Mouse (Mus musculus) forebrain, embryonic 11.5 days (tissue): ENCODE results near the gene Sqor. TPM values are rescaled to one million over a fixed set of nuclear protein-coding genes. Genes with fewer than 3 reads are reported as not detected.
A peak's percentile ranks its signal among the peaks of the same experiment; 100 is the strongest.

ENCODE experiments used
- ATAC-seq: fragments of 200-750 bp; cut with Nextera tagmentation; replicated peaks from 2 replicates; pipeline ENCODE4 v1.8.0; 2017; ENCODE audit warnings: moderate TSS enrichment; ENCODE audit not compliant: low FRiP score
- DNase-seq: peaks from one replicate; pipeline ENCODE4 v3.0.0-alpha.2; 2017; ENCODE audit warnings: low spot score
- H3K27ac ChIP-seq: fragments of 300-500 bp; sonication (generic); 2 replicates; pipeline ENCODE4 v1.5.1; 2014; ENCODE audit warnings: low read depth, low read length
- H3K27me3 ChIP-seq: fragments of 300-500 bp; sonication (generic); 2 replicates; pipeline ENCODE4 v1.6.1; 2014; ENCODE audit warnings: mild to moderate bottlenecking, low read length, mixed read lengths; ENCODE audit not compliant: control insufficient read depth, insufficient read depth
- H3K36me3 ChIP-seq: fragments of 300-500 bp; sonication (generic); 2 replicates; pipeline ENCODE4 v1.6.1; 2014; ENCODE audit warnings: mild to moderate bottlenecking, low read length, moderate library complexity, mixed read lengths; ENCODE audit not compliant: control insufficient read depth, insufficient read depth
- H3K4me1 ChIP-seq: fragments of 300-500 bp; sonication (generic); replicated peaks from 2 replicates; pipeline ENCODE4 v1.6.1; 2014; ENCODE audit warnings: low read length, mixed read lengths; ENCODE audit not compliant: control insufficient read depth, insufficient read depth
- H3K4me2 ChIP-seq: fragments of 300-500 bp; sonication (generic); 2 replicates; pipeline ENCODE4 v1.6.1; 2014; ENCODE audit warnings: low read depth, mild to moderate bottlenecking, low read length, moderate library complexity, mixed read lengths; ENCODE audit not compliant: severe bottlenecking
- H3K4me3 ChIP-seq: fragments of 300-500 bp; sonication (generic); 2 replicates; pipeline ENCODE4 v1.5.1; 2014; ENCODE audit warnings: low read depth, low read length
- H3K9ac ChIP-seq: fragments of 300-500 bp; sonication (generic); 2 replicates; pipeline ENCODE4 v1.6.1; 2014; ENCODE audit warnings: low read length
- H3K9me3 ChIP-seq: fragments of 300-500 bp; sonication (generic); 2 replicates; pipeline ENCODE4 v1.6.1; 2016; ENCODE audit warnings: low read length, mixed read lengths; ENCODE audit not compliant: control insufficient read depth
- WGBS: fragments of 180-500 bp; shearing (Covaris S2); extraction: QIAGEN DNeasy Blood & Tissue Kit; methylation state at CpG from one replicate; pipeline ENCODE4 v1.1.7; 2014; 5-methylcytosine and 5-hydroxymethylcytosine counted together
- polyA plus RNA-seq: library from polyadenylated mRNA; unstranded; fragments of >200 nt; fragmentation: Nextera tagmentation; extraction: Ambion mirVana; gene quantifications from 2 replicates; pipeline ENCODE4 v1.2.1, GENCODE M21; 2014

Sqor gene
- 3.1 and 4.0 TPM in 2 replicates for polyA plus RNA-seq

DNA sequence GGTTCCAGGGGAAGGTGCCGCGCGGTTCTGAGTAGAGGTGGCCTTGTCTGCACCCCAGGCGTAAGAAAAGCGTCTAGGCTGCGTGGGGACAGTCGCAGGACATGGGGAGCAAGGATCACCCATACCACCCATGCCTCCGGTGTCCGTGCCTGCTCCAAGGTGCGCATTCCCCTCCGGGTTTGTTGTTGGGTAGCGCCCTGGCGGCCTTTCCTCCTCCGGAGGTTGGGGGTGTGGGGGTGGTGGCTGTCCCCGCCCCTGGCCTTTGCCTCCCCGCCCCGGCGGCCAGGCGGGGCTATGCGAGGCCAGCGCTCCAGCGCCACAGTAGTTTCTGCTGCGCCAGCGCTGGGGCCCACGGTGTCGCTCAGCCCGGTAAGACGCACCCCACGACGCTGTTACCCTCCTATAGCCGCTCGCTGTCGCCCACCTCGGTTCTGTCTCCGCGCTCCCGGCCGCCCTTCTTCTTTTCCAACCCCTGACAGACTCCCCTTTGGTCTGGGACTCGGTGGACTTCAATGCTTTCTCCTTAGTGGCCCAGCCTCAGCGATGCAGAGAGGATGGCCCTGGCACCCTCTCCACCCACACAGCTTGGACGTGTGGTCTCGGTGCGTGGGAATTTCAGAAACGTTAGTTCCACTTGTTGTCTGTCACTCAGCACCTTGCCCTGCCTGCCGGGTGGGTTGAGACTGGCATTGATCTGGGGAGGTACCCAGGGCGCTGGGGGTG lies at the start of gene Sqor:
Gene Sqor, plus strand, starts transcription at position 167 of the 723 bp plus-strand sequence.
- under 1% methylated on average over 46 of the region's 46 CpGs for WGBS
- Histone ChIP-seq H3K27ac (no peak within 1 kb of the TSS), H3K27me3 (0 out of 2 replicates have a peak, but pooled peaks cover 2% of the 10 kb centered on the region), H3K4me2 (peak within 1 kb of the TSS; percentile 83), H3K4me3 (peak within 1 kb of the TSS; percentile 32), H3K4me1 (0 out of 2 replicates have a peak, but pooled peaks cover 2% of the 10 kb centered on the region), H3K9me3 (no peaks in the 10 kb centered on the region), H3K36me3 (no peaks in the 10 kb centered on the region), H3K9ac (peak within 1 kb of the TSS; percentile 50)
- ATAC-seq (peak; percentile 74), DNase-seq (peak; percentile 73)

DNA sequence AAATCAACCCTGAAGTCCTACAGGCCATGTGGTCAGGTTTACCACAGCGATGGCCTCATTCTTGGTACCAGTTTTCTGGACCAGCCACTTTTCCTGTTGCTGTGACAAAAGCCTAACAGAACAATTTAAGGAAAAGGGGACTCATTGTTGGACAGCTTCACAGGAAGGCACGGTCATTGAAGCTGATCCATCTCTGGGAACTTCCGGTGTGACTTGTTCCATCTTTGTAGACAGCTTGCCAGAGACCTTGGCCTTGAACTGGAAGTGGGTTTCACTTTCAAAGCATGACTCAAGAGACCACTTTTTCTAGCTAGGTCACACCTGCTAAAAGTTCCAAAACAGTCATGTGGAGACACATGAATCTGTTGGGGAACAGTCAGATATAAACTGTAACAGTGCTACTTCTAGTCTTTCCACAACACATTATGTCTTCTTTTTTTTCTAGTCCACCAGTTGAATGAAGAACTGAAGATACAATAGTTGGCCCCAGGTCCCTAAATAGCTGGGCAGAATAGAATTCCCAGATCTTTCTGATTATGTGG lies 48.7 kb upstream of the Sqor start:
- WGBS: 79% methylated on average over 3 of the region's 3 CpGs
- Histone ChIP-seq H3K4me3 (no peak overlapping the region), H3K36me3 (no peaks in the 10 kb centered on the region), H3K27ac (no peak overlapping the region), H3K4me1 (no peaks in the 10 kb centered on the region), H3K9ac (no peak overlapping the region), H3K27me3 (no peaks in the 10 kb centered on the region), H3K4me2 (no peak overlapping the region), H3K9me3 (no peaks in the 10 kb centered on the region)
- DNase-seq (no peak), ATAC-seq (no peak)

DNA sequence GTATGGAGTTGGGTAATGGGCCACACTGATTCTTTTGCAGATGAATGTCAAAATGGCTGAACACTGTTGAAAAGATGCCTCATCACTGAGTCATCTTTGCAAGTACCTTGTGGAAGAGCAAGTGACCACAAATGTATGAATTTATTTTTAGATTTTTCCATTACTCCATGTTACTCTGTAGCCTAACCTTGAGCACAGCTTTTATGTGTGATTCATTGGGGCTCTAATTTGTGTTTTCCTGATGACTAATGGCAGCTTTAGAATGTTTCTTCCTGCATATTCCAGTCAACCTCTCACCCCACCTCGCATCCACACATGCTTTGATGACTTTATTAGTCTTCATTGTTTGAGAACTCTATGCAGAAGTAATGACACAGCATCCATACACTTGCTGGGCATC lies 45.8 kb upstream of the Sqor start:
- Histone ChIP-seq H3K27ac (no peak overlapping the region), H3K36me3 (no peaks in the 10 kb centered on the region), H3K4me2 (no peak overlapping the region), H3K9me3 (no peaks in the 10 kb centered on the region), H3K27me3 (no peaks in the 10 kb centered on the region), H3K9ac (no peak overlapping the region), H3K4me3 (no peak overlapping the region), H3K4me1 (no peaks in the 10 kb centered on the region)
- ATAC-seq (no peak), DNase-seq (no peak)
- 75% methylated on average over 1 of the region's 1 CpGs for WGBS

DNA sequence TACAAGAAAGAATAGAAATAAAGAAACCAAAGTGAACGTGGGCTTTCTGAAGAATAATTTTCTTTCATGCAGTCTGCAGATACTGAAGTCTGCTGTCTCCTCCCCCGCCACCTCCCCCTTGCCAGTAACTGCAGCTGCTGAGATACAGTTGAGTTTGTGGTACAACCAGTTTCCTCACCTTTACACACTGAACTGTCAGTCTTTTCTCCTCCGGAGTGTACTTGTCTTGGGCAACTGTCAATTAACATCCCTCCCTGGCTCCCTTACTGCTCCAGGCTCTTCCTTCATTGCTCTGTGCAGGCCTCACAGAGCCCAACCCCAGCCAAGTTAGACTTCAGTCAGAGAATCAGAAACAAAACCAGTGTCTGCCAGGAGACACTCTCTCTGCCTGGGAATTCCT lies 44.5 kb upstream of the Sqor start:
- H3K4me3 ChIP-seq: no peak overlapping the region
- no peaks in the 10 kb centered on the region for H3K27me3 ChIP-seq
- 91% methylated on average over 3 of the region's 3 CpGs for WGBS

DNA sequence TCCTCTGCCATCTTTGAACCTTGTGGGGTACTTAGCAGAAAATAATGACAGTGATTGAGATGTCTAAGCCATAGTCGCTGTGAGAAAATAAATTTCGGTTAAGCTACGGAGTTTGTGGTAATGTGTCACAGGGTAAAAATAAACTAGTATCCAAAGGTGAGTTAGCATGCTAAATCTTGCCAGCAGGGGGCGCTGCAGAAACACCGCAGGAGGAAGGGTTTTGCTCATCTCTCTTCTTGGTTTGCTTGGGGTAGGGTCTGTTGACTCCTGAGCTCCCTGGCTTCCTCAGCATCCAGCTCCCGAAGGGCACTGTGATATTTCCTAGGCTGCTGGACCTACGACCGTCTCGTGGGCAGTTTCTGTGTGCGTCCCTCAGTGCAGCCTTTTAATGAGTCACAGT lies 39.4 kb upstream of the Sqor start:
- WGBS: 54% methylated on average over 10 of the region's 10 CpGs
- no peaks in the 10 kb centered on the region for H3K9me3 ChIP-seq
- H3K9ac ChIP-seq: no peak overlapping the region
- no peaks in the 10 kb centered on the region for H3K4me1 ChIP-seq
- H3K36me3 ChIP-seq: no peaks in the 10 kb centered on the region
- DNase-seq (peak; percentile 57), ATAC-seq (no peak)
- H3K4me3 ChIP-seq: no peak overlapping the region
- H3K27ac ChIP-seq: no peak overlapping the region
- H3K4me2 ChIP-seq: no peak overlapping the region
- H3K27me3 ChIP-seq: no peaks in the 10 kb centered on the region

More for the DNA sequence above, 44.5 kb upstream of the Sqor start:
- Histone ChIP-seq H3K9me3 (no peaks in the 10 kb centered on the region), H3K4me2 (no peak overlapping the region), H3K27ac (no peak overlapping the region), H3K4me1 (no peaks in the 10 kb centered on the region), H3K36me3 (no peaks in the 10 kb centered on the region), H3K9ac (no peak overlapping the region)
- DNase-seq: no peak
- ATAC-seq: no peak

DNA sequence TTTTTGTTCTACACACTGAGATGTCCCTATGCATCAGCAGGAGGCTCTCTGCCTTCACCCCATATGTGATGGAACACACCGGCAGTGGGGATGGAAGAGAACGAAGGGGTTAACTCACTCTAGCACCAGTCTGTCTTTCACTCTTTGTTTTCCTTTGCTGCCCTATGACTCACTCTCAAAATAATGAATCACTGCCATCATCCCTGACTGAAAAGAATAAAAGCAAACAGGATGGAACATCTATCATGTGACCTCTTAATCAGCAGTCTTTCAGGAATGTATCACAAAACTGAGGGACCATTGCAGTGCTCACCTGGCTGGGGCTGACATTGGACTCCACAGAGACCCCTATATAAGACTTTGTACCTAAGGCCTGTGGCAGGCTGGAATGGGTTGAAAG lies 33.6 kb upstream of the Sqor start:
- Histone ChIP-seq H3K9ac (no peak overlapping the region), H3K4me3 (no peak overlapping the region), H3K9me3 (no peaks in the 10 kb centered on the region), H3K27me3 (no peaks in the 10 kb centered on the region), H3K4me2 (no peak overlapping the region), H3K4me1 (no peaks in the 10 kb centered on the region), H3K27ac (no peak overlapping the region), H3K36me3 (no peaks in the 10 kb centered on the region)
- 77% methylated on average over 2 of the region's 2 CpGs for WGBS
- ATAC-seq (no peak), DNase-seq (no peak)

DNA sequence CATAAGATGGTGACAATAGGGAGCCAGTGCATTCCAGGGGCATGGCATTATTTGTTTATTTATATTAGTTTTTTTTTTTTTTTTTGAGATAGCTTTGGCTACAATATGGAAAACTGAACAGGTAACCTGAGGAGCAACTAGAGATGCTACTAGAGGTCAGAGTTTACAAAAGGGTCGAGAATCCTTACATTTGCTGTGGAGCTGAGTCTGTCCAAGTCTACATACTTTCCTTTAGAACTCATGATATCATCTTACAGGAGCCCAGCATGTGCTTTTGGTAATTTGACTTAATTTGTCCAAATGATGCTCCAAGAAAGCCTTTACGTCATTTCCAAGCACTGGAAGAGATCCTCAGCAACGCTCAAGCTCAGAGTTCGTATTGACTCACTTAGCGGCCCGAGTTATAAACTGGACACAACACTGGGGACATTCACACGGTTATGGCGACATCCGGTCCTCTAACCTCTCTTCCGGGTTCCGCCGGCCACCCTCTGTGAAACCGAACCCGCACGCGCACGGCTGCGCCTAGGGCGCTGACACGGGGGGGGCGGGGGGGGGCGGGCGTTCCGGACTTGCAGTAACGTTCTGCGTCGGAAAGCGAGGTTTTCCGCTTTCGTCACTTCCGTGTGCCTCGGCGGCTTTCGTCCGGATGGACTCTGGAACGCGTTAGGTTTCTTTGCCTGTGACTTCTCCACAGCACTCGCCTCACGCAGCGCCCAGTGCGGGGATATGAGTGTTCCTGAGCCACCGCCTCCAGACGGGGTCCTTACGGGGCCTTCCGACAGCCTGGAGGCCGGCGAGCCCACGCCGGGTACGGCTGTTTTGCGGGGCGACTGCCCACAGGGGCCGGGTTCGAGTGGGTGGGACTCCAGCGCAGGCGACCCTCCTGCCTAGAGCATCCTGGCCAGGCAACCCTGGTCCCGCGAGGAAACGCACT lies 26.9 kb upstream of the Sqor start, which contains the start of gene Bloc1s6:
Gene Bloc1s6, plus strand, starts transcription at position 610 of the 937 bp plus-strand sequence.
- Histone ChIP-seq H3K27ac (peak within 1 kb of the TSS; percentile 73), H3K4me1 (peaks cover 5% of the 10 kb centered on the region; the same call in 1 of the 2 replicates), H3K9me3 (no peaks in the 10 kb centered on the region), H3K27me3 (no peaks in the 10 kb centered on the region), H3K4me3 (peak within 1 kb of the TSS; percentile 75), H3K36me3 (no peaks in the 10 kb centered on the region), H3K9ac (peak within 1 kb of the TSS; percentile 92), H3K4me2 (peak within 1 kb of the TSS; percentile 50)
- ATAC-seq (peak; percentile 96), DNase-seq (peak; percentile 94)
- WGBS: under 1% methylated on average over 49 of the region's 59 CpGs

DNA sequence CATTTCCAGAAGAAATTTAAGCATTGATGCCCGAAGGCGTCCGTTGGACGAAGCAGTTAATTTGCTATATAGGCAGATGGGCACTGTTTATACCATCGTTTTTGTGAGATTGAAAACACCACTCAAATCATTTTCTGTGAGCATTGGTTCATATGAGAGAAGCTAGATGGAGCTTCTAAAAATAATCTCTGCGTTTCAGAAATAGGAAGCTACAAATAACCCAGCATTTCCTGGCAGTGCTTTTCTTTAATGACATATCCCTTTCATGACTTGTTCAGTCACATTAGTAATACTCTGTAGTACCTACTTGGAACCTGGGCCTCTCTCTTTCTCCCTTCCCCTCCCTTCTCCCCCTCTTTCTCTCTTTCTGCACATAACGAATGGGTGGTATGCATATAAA lies 26.0 kb upstream of the Sqor start:
- peak overlapping the region; percentile 75 for H3K4me3 ChIP-seq
- peak overlapping the region; percentile 50 for H3K4me2 ChIP-seq
- no peaks in the 10 kb centered on the region for H3K36me3 ChIP-seq
- 43% methylated on average over 7 of the region's 7 CpGs for WGBS
- peaks cover 5% of the 10 kb centered on the region; the same call in 1 of the 2 replicates for H3K4me1 ChIP-seq
- peak overlapping the region; percentile 92 for H3K9ac ChIP-seq
- no peaks in the 10 kb centered on the region for H3K27me3 ChIP-seq
- ATAC-seq: no peak
- H3K9me3 ChIP-seq: no peaks in the 10 kb centered on the region
- no peak for DNase-seq
- no peak overlapping the region for H3K27ac ChIP-seq
